Mouse (Mus musculus) frontal cortex, postnatal 14 days (tissue): ENCODE measurements at regions not wholly inside any gene's neighbourhood (a gene's known extent, or its start where the extent isn't known, plus 50 kb on each side); places are given as distances from the start of the nearest gene placed in this dataset.

ENCODE experiments used
- DNase-seq, 2 experiments: peaks; one replicate each; pipeline ENCODE4 v3.0.0; 2022; ENCODE audit warnings: low spot score in 2 of 2

DNA sequence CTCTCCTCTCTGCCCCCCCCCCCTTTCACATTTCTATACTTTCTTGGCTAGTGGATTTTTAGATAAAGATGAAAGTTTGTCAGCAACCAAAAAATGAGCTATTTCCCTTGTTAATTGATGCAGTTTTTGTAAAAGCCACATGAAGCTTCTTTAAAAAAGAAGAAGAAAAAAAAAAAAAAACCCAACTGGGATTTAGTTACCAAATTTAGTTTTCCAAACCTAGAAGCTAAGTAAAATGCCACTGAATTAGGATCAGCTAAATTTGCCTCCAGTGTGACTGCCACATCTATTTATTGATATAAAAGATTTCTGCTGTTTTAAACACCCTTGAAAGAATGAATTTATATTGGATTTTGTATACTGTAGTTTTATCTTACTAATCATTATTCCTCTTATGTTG, 1381.5 kb downstream of the Defb40 start:
- DNase-seq, result no peak

DNA sequence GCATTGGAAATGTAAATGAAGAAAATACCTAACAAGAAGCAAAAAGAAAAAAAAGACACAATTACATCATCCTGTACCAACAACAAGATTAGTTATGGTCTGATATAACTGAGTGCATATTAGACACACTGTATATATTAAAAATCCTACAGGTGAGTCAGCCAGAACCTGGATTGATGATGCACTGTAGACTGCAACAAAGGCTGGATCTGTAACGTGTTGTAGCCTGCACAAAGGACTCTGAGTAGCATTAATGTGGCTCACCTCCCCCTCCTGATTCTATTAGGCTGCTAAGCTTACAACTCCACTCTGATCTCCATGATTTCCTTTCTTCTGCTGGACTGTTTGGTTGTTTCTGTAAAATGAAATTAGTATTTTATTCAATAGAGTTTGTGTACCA, 1383.4 kb downstream of the Defb40 start:
- no peak for DNase-seq

DNA sequence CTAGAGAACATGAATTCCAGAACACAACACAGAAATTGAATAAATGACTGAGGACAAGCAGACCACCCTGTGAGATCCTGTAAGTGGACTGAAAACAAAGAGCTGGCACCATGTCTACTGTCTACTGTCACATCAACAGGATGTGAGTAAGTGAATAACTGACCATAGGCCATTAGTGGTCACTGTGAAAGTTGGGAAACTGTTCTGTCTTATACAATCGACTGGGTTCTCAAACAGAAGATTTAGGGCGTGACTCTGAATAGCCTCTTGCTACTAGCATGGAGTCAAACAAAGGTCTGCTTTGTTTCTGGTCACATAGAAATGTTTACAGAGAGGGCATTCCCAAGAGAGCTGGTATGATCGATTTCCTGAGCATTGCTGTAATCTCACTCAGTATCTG, 1387.9 kb downstream of the Defb40 start:
- no peak for DNase-seq

DNA sequence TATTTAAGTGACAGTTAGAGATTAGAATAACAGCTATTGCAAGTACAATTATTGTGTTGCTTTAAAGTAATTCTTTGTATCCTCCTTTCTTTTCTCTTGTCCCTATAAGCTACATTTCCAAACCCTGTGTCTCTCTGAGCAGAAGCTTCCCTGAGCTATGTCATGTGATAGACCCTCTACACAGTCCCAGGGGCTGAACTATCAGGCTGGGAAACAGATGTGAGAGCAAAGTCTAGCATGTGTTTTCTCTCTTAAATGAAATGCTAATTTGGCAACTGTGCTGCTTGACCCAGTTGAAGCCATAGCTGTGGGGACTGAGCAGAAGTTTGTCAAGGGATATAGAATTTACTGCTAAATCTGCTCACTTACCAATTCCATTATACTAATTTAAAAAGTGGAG, 1389.9 kb downstream of the Defb40 start:
- DNase-seq, result no peak

DNA sequence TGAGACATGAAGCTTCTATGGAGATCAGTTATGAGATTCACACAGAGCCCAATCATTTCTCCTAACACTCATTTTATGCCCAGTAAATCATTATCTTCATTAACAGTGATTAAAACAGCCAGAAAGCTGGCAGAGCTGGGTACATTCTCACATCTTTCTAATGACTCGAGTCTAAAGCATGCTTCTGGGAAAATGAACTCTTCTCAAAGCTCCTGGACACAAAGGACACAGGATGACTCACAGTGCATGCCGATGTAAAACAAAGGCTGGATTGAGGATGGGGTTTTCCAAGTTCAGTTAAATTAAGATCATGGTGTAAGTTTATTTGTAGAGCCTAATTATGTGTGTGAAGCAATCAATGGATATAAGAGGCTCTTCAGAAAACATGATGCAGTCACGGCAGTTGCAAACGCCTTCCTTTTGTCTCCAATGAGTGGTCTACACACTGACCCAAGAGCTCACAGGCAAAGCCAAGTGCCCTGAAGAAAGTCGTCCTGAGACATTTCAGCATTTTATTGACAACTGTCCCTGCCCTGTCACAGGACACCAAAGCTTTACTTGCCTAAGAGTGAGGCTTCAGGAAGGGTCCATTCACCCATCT, 1390.7 kb downstream of the Defb40 start:
- DNase-seq, result no peak
